Mouse (Mus musculus) lung, postnatal 0 days (tissue): ENCODE data around the gene Cdk5r2. TPM values are rescaled to one million over a fixed set of nuclear protein-coding genes. Genes with fewer than 3 reads are reported as not detected.

Experiments
- ATAC-seq: fragments of 200-750 bp; cut with Nextera tagmentation; 2 replicates; pipeline ENCODE4 v1.8.0; 2017; ENCODE audit warnings: moderate library complexity
- DNase-seq: peaks from one replicate; pipeline ENCODE4 v3.0.0-alpha.2; 2016; ENCODE audit warnings: low spot score
- H3K27ac ChIP-seq: fragments of 300-500 bp; sonication (generic); 2 replicates; pipeline ENCODE4 v1.5.1; 2014; ENCODE audit warnings: antibody characterized with exemption, mild to moderate bottlenecking, low read length, mixed read lengths
- H3K27me3 ChIP-seq: fragments of 300-500 bp; sonication (generic); replicated peaks from 2 replicates; pipeline ENCODE4 v1.6.1; 2014; ENCODE audit warnings: low read length, mixed read lengths; ENCODE audit not compliant: insufficient read depth
- H3K36me3 ChIP-seq: fragments of 300-500 bp; sonication (generic); 2 replicates; pipeline ENCODE4 v1.6.1; 2014; ENCODE audit warnings: low read length, mixed read lengths; ENCODE audit not compliant: insufficient read depth
- H3K4me1 ChIP-seq: fragments of 300-500 bp; sonication (generic); 2 replicates; pipeline ENCODE4 v1.6.1; 2014; ENCODE audit warnings: antibody characterized with exemption, low read depth, low read length, mixed read lengths; ENCODE audit not compliant: insufficient read depth
- H3K4me2 ChIP-seq: fragments of 300-500 bp; sonication (generic); replicated peaks from 2 replicates; pipeline ENCODE4 v1.6.1; 2014; ENCODE audit warnings: low read depth, mild to moderate bottlenecking, low read length, moderate library complexity, mixed read lengths
- H3K4me3 ChIP-seq: fragments of 300-500 bp; sonication (generic); 2 replicates; pipeline ENCODE4 v1.5.1; 2014; ENCODE audit warnings: low read depth, low read length
- H3K9ac ChIP-seq: fragments of 300-500 bp; sonication (generic); replicated peaks from 2 replicates; pipeline ENCODE4 v1.6.1; 2014; ENCODE audit warnings: low read depth, mild to moderate bottlenecking
- H3K9me3 ChIP-seq: fragments of 300-500 bp; sonication (generic); 2 replicates; pipeline ENCODE4 v1.6.1; 2016; ENCODE audit warnings: low read length, mixed read lengths
- CTCF ChIP-seq: IDR thresholded peaks from 2 replicates; pipeline ENCODE4 v1.5.1; 2016; ENCODE audit warnings: antibody characterized with exemption, mild to moderate bottlenecking
- EP300 ChIP-seq: IDR thresholded peaks from 2 replicates; pipeline ENCODE4 v1.6.1; 2016; ENCODE audit warnings: antibody characterized with exemption, mild to moderate bottlenecking, control low read depth
- WGBS: fragments of 180-500 bp; shearing (Covaris S2); extraction: QIAGEN DNeasy Blood & Tissue Kit; methylation state at CpG from one replicate; pipeline ENCODE4 v1.1.7; 2014; 5-methylcytosine and 5-hydroxymethylcytosine counted together
- polyA plus RNA-seq: library from polyadenylated mRNA; unstranded; fragments of >200 nt; fragmentation: Nextera tagmentation; extraction: Ambion mirVana; gene quantifications from 2 replicates; pipeline ENCODE4 v1.2.1, GENCODE M21; 2015

The Cdk5r2 gene
- not detected in 2 replicates for polyA plus RNA-seq

GRCm38 (mm10) chr1:74854306-74855056 lies at the start of gene Cdk5r2:
Cdk5r2 (plus strand) TSS chr1:74854934.
- Histone ChIP-seq H3K4me3 (peak within 1 kb of the TSS; percentile 48), H3K27me3 (peaks cover 70% of the 10 kb centered on the region), H3K4me2 (peak within 1 kb of the TSS; percentile 90), H3K4me1 (peaks cover 11% of the 10 kb centered on the region), H3K9ac (no peak within 1 kb of the TSS), H3K36me3 (no peaks in the 10 kb centered on the region), H3K27ac (no peak within 1 kb of the TSS), H3K9me3 (no peaks in the 10 kb centered on the region)
- WGBS, result 3% methylated on average over 31 of the region's 39 CpGs
- no peak for TF ChIP-seq CTCF
- no peak for TF ChIP-seq EP300
- peak; percentile 88 for DNase-seq
- ATAC-seq, result peak; percentile 91

GRCm38 (mm10) chr1:74805340-74805835 lies 49.3 kb upstream of the Cdk5r2 start:
- H3K4me1 ChIP-seq, result peaks cover 12% of the 10 kb centered on the region; the same call in 1 of the 2 replicates
- H3K4me3 ChIP-seq, result no peak overlapping the region
- TF ChIP-seq CTCF (no peak), EP300 (no peak)
- 20% methylated on average over 4 of the region's 4 CpGs for WGBS
- H3K9me3 ChIP-seq, result no peaks in the 10 kb centered on the region; the same call in 1 of the 2 replicates
- ATAC-seq, result no peak
- DNase-seq, result no peak
- H3K36me3 ChIP-seq, result no peaks in the 10 kb centered on the region
- H3K4me2 ChIP-seq, result no peak overlapping the region
- no peak overlapping the region for H3K9ac ChIP-seq
- peaks cover 82% of the 10 kb centered on the region for H3K27me3 ChIP-seq
- no peak overlapping the region for H3K27ac ChIP-seq

GRCm38 (mm10) chr1:74805843-74806242 lies 48.9 kb upstream of the Cdk5r2 start:
- DNase-seq, result no peak
- no peaks in the 10 kb centered on the region for H3K9me3 ChIP-seq
- H3K27ac ChIP-seq, result no peak overlapping the region
- H3K9ac ChIP-seq, result no peak overlapping the region
- no peak overlapping the region for H3K4me2 ChIP-seq
- no peak overlapping the region for H3K4me3 ChIP-seq
- no peak for ATAC-seq
- H3K4me1 ChIP-seq, result peaks cover 12% of the 10 kb centered on the region; the same call in 1 of the 2 replicates
- H3K36me3 ChIP-seq, result no peaks in the 10 kb centered on the region
- peaks cover 77% of the 10 kb centered on the region for H3K27me3 ChIP-seq
- 19% methylated on average over 5 of the region's 5 CpGs for WGBS
- TF ChIP-seq CTCF, result no peak

- no peak overlapping the region for H3K9ac ChIP-seq
- ATAC-seq, result peak; percentile 21; the same call in 1 of the 2 replicates
Observed at GRCm38 (mm10) chr1:74806360-74807311, 48.1 kb upstream of the Cdk5r2 start.

GRCm38 (mm10) chr1:74807551-74808071 lies 47.1 kb upstream of the Cdk5r2 start:
- Histone ChIP-seq H3K27me3 (peaks cover 60% of the 10 kb centered on the region), H3K4me2 (0 out of 2 replicates have a peak overlapping the region, but pooled peaks have one; percentile 4), H3K9me3 (no peaks in the 10 kb centered on the region), H3K4me3 (0 out of 2 replicates have a peak overlapping the region, but pooled peaks have one; percentile 2), H3K36me3 (no peaks in the 10 kb centered on the region), H3K27ac (no peak overlapping the region), H3K4me1 (peaks cover 12% of the 10 kb centered on the region; the same call in 1 of the 2 replicates), H3K9ac (no peak overlapping the region)
- no peak for TF ChIP-seq CTCF
- TF ChIP-seq EP300, result no peak
- WGBS, result 7% methylated on average over 23 of the region's 23 CpGs
- no peak for ATAC-seq
- no peak for DNase-seq

More at GRCm38 (mm10) chr1:74806360-74807311, 48.1 kb upstream of the Cdk5r2 start:
- Histone ChIP-seq H3K27ac (no peak overlapping the region), H3K4me2 (0 out of 2 replicates have a peak overlapping the region, but pooled peaks have one; percentile 11), H3K4me3 (no peak overlapping the region), H3K4me1 (peaks cover 12% of the 10 kb centered on the region; the same call in 1 of the 2 replicates), H3K36me3 (no peaks in the 10 kb centered on the region), H3K9me3 (no peaks in the 10 kb centered on the region), H3K27me3 (peaks cover 70% of the 10 kb centered on the region)
- no peak for DNase-seq
- TF ChIP-seq EP300 (no peak), CTCF (peak; percentile 51)
- 3% methylated on average over 28 of the region's 38 CpGs for WGBS
